Mouse (Mus musculus): ENCODE measurements around the gene Mmp24. TPM values are rescaled to one million over a fixed set of nuclear protein-coding genes. Genes with fewer than 3 reads are reported as not detected.
"Not testable (repeated sequence)": the region's sequence is repeated elsewhere in the genome, so short reads cannot be mapped to it uniquely, and the experiment has no call there.

Gene Mmp24
- total RNA-seq (2021), result 10 to 100 TPM; 43.5 to 43.6 TPM

DNA sequence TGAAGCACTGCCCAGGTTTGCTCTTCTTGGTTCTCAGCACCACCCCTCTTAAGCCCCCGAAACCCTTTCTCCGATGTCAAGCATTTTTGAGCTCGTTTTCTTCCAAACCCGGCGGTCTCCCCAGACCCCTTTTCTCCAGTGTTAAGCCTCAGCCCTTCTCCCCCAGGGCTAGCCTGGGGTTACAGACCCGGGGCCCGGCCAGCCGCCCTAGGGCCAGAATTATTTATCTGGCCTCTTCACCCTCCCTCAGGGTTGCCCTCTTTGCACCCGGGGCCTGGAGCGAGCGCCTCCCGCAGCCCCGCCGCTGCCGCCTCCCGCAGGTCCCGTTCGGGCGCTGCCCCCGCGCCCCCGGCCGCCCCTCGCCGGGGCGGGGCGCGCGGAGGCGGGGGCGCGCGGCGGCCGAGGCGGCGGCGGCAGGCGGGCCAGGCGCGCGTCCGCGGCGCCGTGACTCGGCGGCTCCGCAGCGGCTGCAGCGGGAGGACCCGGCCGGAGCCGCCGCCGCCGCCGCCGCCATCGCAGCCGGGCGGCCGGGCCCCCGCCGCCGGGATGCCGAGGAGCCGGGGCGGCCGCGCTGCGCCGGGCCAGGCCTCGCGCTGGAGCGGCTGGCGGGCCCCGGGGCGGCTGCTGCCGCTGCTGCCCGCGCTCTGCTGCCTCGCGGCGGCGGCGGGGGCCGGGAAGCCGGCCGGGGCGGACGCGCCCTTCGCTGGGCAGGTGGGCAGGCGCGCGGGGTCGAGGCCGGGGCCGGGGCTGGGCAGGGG lies at the start of gene Mmp24:
Gene Mmp24, plus strand, starts transcription at position 416 of the 758 bp plus-strand sequence.
- DNase-seq (ENCODE audit: extremely low spot score in 1 of 2, low spot score in 1 of 2), result no peak

GRCm38 (mm10) chr2:155726302-155726701 lies 48.8 kb upstream of the Mmp24 start:
- no peak for DNase-seq (ENCODE audit: extremely low spot score in 1 of 2, low spot score in 1 of 2)

- DNase-seq (ENCODE audit: extremely low spot score in 1 of 2, low spot score in 1 of 2), result no peak
Observed at GRCm38 (mm10) chr2:155727764-155728395, 47.3 kb upstream of the Mmp24 start.

DNA sequence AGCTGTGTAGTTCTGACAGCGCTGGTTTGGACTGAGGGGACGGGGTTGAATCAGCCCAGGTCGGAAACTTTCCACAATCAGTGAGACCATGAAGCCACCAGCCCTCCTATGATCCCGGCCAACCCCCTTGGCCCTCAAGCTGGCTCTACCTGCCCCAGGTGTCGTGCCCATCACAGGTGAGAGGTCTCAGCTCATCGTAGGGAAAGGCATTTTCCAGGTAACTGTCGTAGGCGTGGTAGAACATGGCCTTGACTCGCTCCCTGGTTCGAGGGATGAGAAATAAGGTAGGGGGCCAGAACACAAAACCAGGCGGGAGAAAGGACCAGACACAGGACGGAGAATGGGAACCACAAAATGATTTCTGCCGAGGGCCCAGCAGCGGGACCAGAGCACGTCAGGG lies 46.4 kb upstream of the Mmp24 start:
- DNase-seq (ENCODE audit: extremely low spot score in 1 of 2, low spot score in 1 of 2), result no peak

GRCm38 (mm10) chr2:155729158-155729645 lies 45.9 kb upstream of the Mmp24 start, which contains the start of gene Edem2:
Gene Edem2 (minus strand): TSS chr2:155729475.
- peak; percentile 66 to 84 for DNase-seq (ENCODE audit: extremely low spot score in 1 of 2, low spot score in 1 of 2)

GRCm38 (mm10) chr2:155735080-155735479 lies 40.1 kb upstream of the Mmp24 start:
- DNase-seq (ENCODE audit: extremely low spot score in 1 of 2, low spot score in 1 of 2), result no peak

- not testable (repeated sequence) for DNase-seq (ENCODE audit: extremely low spot score in 1 of 2, low spot score in 1 of 2)
Observed at GRCm38 (mm10) chr2:155735766-155736165, 39.4 kb upstream of the Mmp24 start, which contains the start of gene Gm17581. Gene Gm17581 (minus strand): TSS chr2:155735866.

- no peak for DNase-seq (ENCODE audit: extremely low spot score in 1 of 2, low spot score in 1 of 2)
Observed at GRCm38 (mm10) chr2:155736936-155737335, 38.2 kb upstream of the Mmp24 start.

DNA sequence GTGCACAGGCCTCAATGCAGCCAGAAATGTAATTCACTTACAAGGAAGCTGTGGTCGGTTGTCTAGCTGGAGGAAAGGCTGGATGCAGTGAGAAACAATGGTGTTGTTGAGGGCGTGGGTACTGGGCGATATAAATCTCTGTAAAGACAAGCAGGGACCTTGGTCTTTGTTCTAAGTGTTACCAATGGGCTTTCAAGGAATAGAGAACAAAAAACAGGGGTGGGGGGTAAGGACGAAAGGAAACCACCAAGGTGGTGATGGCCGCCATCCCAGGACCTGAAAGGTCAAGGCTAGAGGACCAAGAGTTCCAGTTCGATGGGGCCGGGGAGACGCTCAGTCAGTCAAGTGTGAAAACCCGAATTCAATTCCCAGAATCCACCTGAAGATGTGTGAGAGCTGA lies 37.3 kb upstream of the Mmp24 start:
- no peak for DNase-seq (ENCODE audit: extremely low spot score in 1 of 2, low spot score in 1 of 2)

DNA sequence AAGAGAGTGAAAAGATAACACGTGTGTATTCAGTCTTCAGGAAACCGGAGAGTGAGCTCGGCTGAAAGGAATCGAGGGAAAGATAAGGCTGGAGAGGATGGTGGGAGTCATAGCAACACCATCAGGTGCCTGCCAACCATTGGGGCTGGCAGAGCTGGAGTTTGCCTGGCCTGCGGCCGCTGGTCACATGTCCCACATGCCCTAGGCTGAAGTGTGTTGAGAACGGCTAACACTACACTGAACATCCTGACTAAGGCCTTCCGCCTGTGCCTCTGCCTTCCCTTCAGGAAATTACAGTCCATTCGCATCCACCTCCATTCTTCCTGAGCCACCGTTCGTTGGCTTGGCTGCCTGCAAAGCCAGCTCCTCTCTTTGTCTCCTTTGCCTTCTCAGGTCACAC lies 32.9 kb upstream of the Mmp24 start:
- DNase-seq (ENCODE audit: extremely low spot score in 1 of 2, low spot score in 1 of 2), result no peak

DNA sequence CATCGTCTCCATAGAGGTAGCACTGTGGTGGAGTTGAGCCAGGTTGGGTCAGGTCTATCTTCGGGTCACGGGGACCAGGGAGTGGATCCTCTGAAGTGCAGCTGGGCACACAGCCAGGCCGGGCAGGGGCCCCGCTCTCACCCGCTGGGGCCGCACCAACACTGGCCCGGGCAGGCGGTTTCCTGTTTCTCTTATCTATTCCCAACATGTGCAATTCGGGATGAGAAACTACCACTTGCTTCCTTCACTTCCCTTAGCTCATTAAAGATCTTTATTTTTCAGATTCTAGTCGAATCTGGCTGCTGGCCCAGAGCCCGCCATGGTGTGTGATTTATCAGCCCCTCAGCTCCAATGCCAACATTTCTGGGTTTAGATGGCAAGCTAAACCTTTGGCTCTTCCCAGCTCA lies 32.2 kb upstream of the Mmp24 start:
- no peak for DNase-seq (ENCODE audit: extremely low spot score in 1 of 2, low spot score in 1 of 2)

DNA sequence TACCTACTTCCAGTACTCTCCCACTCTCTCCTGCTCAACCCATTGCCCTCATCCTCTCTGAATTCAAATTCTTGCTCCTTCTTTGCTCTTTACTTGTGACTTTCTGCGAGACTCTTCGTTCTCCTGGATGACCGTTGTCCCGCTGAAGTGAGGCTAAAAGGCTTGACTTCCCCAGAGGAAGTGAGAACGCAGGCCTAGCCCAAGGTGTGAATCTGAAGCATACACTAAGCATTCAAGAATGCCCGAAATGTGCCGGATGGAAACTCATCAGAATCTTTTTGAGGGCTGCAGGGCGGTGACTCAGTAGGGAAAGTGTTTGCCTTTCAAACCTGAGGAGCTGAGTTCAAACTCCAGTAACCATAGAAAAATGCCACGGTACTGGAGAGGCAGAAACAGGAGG lies 31.8 kb upstream of the Mmp24 start:
- DNase-seq (ENCODE audit: extremely low spot score in 1 of 2, low spot score in 1 of 2), result no peak

GRCm38 (mm10) chr2:155745487-155745886 lies 29.7 kb upstream of the Mmp24 start:
- DNase-seq (ENCODE audit: extremely low spot score in 1 of 2, low spot score in 1 of 2), result no peak

- no peak for DNase-seq (ENCODE audit: extremely low spot score in 1 of 2, low spot score in 1 of 2)
Observed at GRCm38 (mm10) chr2:155749394-155749793, 25.7 kb upstream of the Mmp24 start.

GRCm38 (mm10) chr2:155751014-155751786 lies 23.9 kb upstream of the Mmp24 start, which contains the start of gene Procr:
Gene Procr (plus strand): TSS chr2:155751117.
- no peak for DNase-seq (ENCODE audit: extremely low spot score in 1 of 2, low spot score in 1 of 2)

DNA sequence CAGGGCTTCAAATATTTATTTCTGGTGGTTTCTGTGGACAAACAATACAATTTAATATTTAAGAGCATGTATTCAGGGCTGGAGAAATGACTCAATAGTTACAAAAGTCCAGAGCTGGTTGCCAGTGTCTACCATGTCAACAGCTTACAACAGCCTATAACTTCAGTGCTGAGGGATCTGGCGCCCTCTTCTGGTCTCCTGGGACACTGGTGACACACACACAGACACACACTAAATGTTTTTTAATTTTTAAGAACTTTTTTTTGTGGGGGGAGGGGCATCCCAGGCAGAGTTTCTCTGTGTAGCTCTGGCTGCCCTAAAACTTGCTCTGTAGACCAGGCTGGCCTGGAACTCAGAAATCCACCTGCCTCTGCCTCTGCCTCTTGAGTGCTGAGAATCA lies 19.4 kb upstream of the Mmp24 start:
- peak in 1 of 2 experiments; percentile 49 for DNase-seq (ENCODE audit: extremely low spot score in 1 of 2, low spot score in 1 of 2)

GRCm38 (mm10) chr2:155756855-155757566 lies 18.1 kb upstream of the Mmp24 start:
- DNase-seq (ENCODE audit: extremely low spot score in 1 of 2, low spot score in 1 of 2), result no peak

GRCm38 (mm10) chr2:155764679-155765418 lies 10.3 kb upstream of the Mmp24 start:
- DNase-seq (ENCODE audit: extremely low spot score in 1 of 2, low spot score in 1 of 2), result peak; percentile 52 to 87

DNA sequence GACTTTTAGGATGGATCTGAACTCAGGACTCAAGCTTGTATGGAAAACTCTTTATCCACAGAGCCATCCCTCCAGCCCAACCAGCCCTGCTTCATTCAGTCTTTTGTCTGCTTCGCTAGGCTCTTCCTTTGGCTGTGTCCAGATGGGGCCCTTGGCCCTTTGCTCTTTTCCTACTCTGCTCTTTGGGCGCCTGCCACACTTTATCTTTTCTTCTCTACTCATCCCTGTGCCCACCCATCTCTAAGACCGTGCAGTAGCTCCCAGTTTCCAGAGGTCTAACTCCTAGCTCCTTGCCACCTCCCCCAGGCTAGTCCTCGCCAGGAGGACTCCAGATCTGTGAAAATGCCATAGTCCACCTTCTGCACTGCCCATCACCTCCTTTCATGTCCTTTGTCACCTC lies 1.5 kb upstream of the Mmp24 start:
- no peak for DNase-seq (ENCODE audit: extremely low spot score in 1 of 2, low spot score in 1 of 2)
